Mouse (Mus musculus) CH12.LX (cell line): ENCODE data around the gene Acot7. TPM values are rescaled to one million over a fixed set of nuclear protein-coding genes. Genes with fewer than 3 reads are reported as not detected.

Experiments
- DNase-seq: peaks from one replicate; pipeline ENCODE4 v3.0.0-alpha.2; 2013; ENCODE audit errors: extremely low read depth
- H3K27ac ChIP-seq: 2 replicates; pipeline ENCODE4 v1.5.1; 2012; ENCODE audit warnings: low read depth, mild to moderate bottlenecking, control low read depth, moderate library complexity; ENCODE audit not compliant: insufficient read depth
- H3K27me3 ChIP-seq: replicated peaks from 2 replicates; pipeline ENCODE3; 2012; ENCODE audit warnings: inconsistent platforms
- H3K36me3 ChIP-seq, 2 experiments: replicated peaks in 1 of 2; 2 replicates each; pipeline versions ENCODE3 to v1.6.1; 2012; ENCODE audit warnings: inconsistent platforms in 1 of 2, low read length in 1 of 2, mild to moderate bottlenecking in 1 of 2, mixed read lengths in 1 of 2, moderate library complexity in 1 of 2; ENCODE audit not compliant: control insufficient read depth in 1 of 2, insufficient read depth in 1 of 2
- H3K4me1 ChIP-seq, 2 experiments: 2 replicates each; pipeline ENCODE4 v1.6.1; 2012; ENCODE audit warnings: inconsistent platforms in 1 of 2, moderate library complexity in 1 of 2; ENCODE audit not compliant: insufficient read depth in 2 of 2, control insufficient read depth in 1 of 2
- H3K4me2 ChIP-seq: 2 replicates; pipeline ENCODE4 v1.6.1; 2012; ENCODE audit warnings: low read depth, mild to moderate bottlenecking, control low read depth; ENCODE audit not compliant: poor library complexity, insufficient read depth, severe bottlenecking
- H3K4me3 ChIP-seq, 3 experiments: fragments of 150-350 bp in 1 of 3; sonication (generic) in 1 of 3; replicated peaks in 1 of 3; 2 replicates each; pipeline versions ENCODE3 to v1.5.1; 2011 to 2012; ENCODE audit warnings: low read depth in 2 of 3, low read length in 2 of 3, mild to moderate bottlenecking in 2 of 3, moderate library complexity in 2 of 3, control low read depth in 1 of 3, improper control_type of control experiment in 1 of 3, inconsistent platforms in 1 of 3, mixed read lengths in 1 of 3; ENCODE audit not compliant: poor library complexity in 1 of 3
- H3K79me2 ChIP-seq: replicated peaks from 2 replicates; pipeline ENCODE4 v1.6.1; 2012; ENCODE audit warnings: mild to moderate bottlenecking, moderate library complexity; ENCODE audit not compliant: control insufficient read depth, poor library complexity, insufficient read depth, severe bottlenecking; ENCODE audit errors: extremely low read depth
- H3K9ac ChIP-seq: 2 replicates; pipeline ENCODE4 v1.6.1; 2012; ENCODE audit warnings: low read depth, mild to moderate bottlenecking, control low read depth, moderate library complexity; ENCODE audit not compliant: insufficient read depth
- H3K9me3 ChIP-seq: replicated peaks from 2 replicates; pipeline ENCODE3; 2012; ENCODE audit warnings: low read length, inconsistent platforms, mixed read lengths
- BHLHE40 ChIP-seq: IDR thresholded peaks from 2 replicates; pipeline ENCODE4 v1.6.1; 2011; ENCODE audit warnings: mild to moderate bottlenecking, low read depth, low read length, improper control_type of control experiment
- CHD1 ChIP-seq: IDR thresholded peaks from 2 replicates; pipeline ENCODE4 v1.6.1; 2012; ENCODE audit warnings: low read depth, low read length, improper control_type of control experiment, inconsistent platforms
- CTCF ChIP-seq, 2 experiments: IDR thresholded peaks in 1 of 2; conservative IDR thresholded peaks in 1 of 2; 2 replicates each; pipeline ENCODE4 v1.5.1; 2011 to 2012; ENCODE audit warnings: low read depth in 2 of 2, low read length in 2 of 2, improper control_type of control experiment in 1 of 2, inconsistent platforms in 1 of 2, mild to moderate bottlenecking in 1 of 2, moderate library complexity in 1 of 2
- ELF1 ChIP-seq: IDR thresholded peaks from 2 replicates; pipeline ENCODE4 v1.6.1; 2014; ENCODE audit warnings: low read depth, mild to moderate bottlenecking, inconsistent platforms, low read length, improper control_type of control experiment
- JUND ChIP-seq: conservative IDR thresholded peaks from 2 replicates; pipeline ENCODE4 v1.6.1; 2011; ENCODE audit warnings: low read depth, low read length, improper control_type of control experiment
- MAX ChIP-seq: IDR thresholded peaks from 2 replicates; pipeline ENCODE4 v1.6.1; 2011; ENCODE audit warnings: low read length, improper control_type of control experiment
- MXI1 ChIP-seq: IDR thresholded peaks from 2 replicates; pipeline ENCODE4 v1.6.1; 2011; ENCODE audit warnings: mild to moderate bottlenecking, low read depth, low read length, improper control_type of control experiment
- RAD21 ChIP-seq: IDR thresholded peaks from 2 replicates; pipeline ENCODE4 v1.6.1; 2011; ENCODE audit warnings: low read depth, mild to moderate bottlenecking, low read length, improper control_type of control experiment, moderate library complexity
- SIN3A ChIP-seq: IDR thresholded peaks from 2 replicates; pipeline ENCODE4 v1.6.1; 2012; ENCODE audit warnings: low read length, improper control_type of control experiment, inconsistent platforms
- SMC3 ChIP-seq: IDR thresholded peaks from 2 replicates; pipeline ENCODE4 v1.6.1; 2011; ENCODE audit warnings: low read depth, low read length, improper control_type of control experiment
- TBP ChIP-seq: conservative IDR thresholded peaks from 2 replicates; pipeline ENCODE4 v1.6.1; 2011; ENCODE audit warnings: low read depth, low read length, improper control_type of control experiment
- ZMIZ1 ChIP-seq: IDR thresholded peaks from 2 replicates; pipeline ENCODE4 v1.6.1; 2012; ENCODE audit warnings: low read depth, mild to moderate bottlenecking, inconsistent platforms, low read length, improper control_type of control experiment
- ZNF384 ChIP-seq: IDR thresholded peaks from 2 replicates; pipeline ENCODE4 v1.6.1; 2012; ENCODE audit warnings: low read depth, low read length, improper control_type of control experiment, inconsistent platforms
- dilution Hi-C: fragments of 300-500 bp; cut with MboI; formaldehyde crosslinking; loops from 2 replicates; pipeline ENCODE4 v1.14.3; 2020; ENCODE audit warnings: low sequenced_read_pairs; ENCODE audit not compliant: extremely low pct_unique_long_range_greater_than_20kb, extremely low pct_ligation_motif_present
- in situ Hi-C: fragments of 300-500 bp; cut with MboI; formaldehyde crosslinking; loops from 3 replicates; pipeline ENCODE4 v1.14.3; 2019; ENCODE audit warnings: low sequenced_read_pairs, low pct_ligation_motif_present, low pct_unique_long_range_greater_than_20kb, mixed read lengths
- polyA plus RNA-seq: library from polyadenylated mRNA; unstranded; fragments of >175 nt; gene quantifications from 2 replicates; pipeline ENCODE4 v1.2.1, GENCODE M21; 2012; ENCODE audit warnings: low read depth; ENCODE audit not compliant: insufficient read length
- total RNA-seq, 2 experiments: library from RNA; depleted of rRNA; stranded (reverse); fragments of 300-350 nt in 1 of 2; fragments of >200 nt in 1 of 2; gene quantifications; 2 replicates each; pipeline ENCODE4 v1.2.3; 2012 to 2014

Acot7 gene
- total and polyA plus RNA-seq, 3 experiments, result 29.0 to 71.1 (median 61.6) TPM

DNA sequence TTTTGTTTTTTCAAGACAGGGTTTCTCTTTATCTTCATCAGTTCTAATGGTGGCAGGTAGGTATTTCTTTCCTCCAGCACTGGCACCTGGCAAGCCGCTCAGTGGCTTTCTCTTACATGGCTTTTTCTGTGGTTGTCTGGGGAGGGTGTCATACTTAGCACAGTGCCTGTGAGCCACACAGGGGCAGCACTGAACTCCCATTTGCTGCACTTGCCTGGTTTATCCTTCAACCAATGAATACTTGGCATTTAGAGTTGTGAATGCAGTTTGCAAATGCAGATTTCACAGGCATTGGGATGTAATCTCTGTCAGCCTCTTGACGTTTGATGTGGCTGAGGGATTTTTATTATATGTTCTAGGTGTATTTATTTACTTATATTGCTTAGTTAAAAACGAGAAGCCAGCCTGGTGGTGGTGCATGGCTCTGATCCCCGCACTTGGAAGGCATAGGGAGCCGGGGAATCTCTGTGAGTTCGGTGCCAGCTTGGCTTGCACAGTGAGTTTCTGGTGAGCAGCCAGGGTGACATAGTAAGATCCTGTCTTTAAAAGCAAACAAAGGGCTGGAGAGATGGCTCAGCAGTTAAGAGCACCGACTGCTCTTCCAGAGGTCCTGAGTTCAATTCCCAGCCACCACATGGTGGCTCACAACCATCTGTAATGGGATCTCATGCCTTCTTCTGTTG lies 6.6 kb downstream of the Acot7 start:
- TF ChIP-seq RAD21 (peak; percentile 16), ELF1 (no peak), BHLHE40 (no peak), SMC3 (peak; percentile 25), CTCF (conservative IDR thresholded peaks at IDR 0.05 in 1 of 2, IDR thresholded peaks at IDR 0.05 in 1 of 2; ENCODE audit: low read depth in 2 of 2, low read length in 2 of 2) (peak in 1 of 2 experiments; percentile 45; a peak in 2 of 4 replicates)

DNA sequence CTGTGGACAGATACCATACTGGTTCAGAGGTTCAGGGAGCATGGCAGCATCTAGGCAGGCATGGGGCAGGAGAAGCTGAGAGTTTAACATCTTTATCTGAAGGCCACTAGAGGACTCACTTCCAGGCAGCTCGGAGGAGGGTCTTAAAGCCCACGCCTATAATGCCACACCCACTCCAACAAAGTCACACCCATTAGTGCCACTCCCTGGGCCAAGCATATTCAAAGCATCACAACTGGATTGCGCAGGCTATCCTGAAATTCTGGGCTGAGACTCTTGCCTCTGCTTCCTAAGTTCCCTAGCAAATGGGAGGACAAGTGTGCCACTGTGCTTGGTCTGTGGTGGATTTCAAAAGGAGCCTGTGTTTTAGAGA lies 7.2 kb downstream of the Acot7 start:
- DNase-seq, result peak; percentile 85
- H3K4me2 ChIP-seq, result peak overlapping the region; percentile 59
- peaks cover 4% of the 10 kb centered on the region for H3K9me3 ChIP-seq
- H3K4me3 ChIP-seq, result peak overlapping the region in 1 of 3 experiments; percentile 23
- no peaks in the 10 kb centered on the region for H3K27me3 ChIP-seq
- 0 out of 2 replicates have a peak, but pooled peaks cover 2% of the 10 kb centered on the region for H3K79me2 ChIP-seq
- H3K27ac ChIP-seq, result peak overlapping the region; percentile 34; the same call in 1 of the 2 replicates
- peaks cover 4 to 40% of the 10 kb centered on the region in 2 experiments for H3K36me3 ChIP-seq
- in situ Hi-C loops (no loop called here), dilution Hi-C loops (no loop called here)
- peaks cover 24 to 63% of the 10 kb centered on the region in 2 experiments for H3K4me1 ChIP-seq
- no peak overlapping the region for H3K9ac ChIP-seq
- peak; percentile 38 for TF ChIP-seq SMC3
- TF ChIP-seq SIN3A, result peak; percentile 66; the same call in 1 of the 2 replicates
- no peak for TF ChIP-seq ZNF384
- TF ChIP-seq MXI1, result peak; percentile 47; the same call in 1 of the 2 replicates
- TF ChIP-seq ELF1, result 0 out of 2 replicates have a peak, but pooled peaks have one; percentile 7
- 0 out of 2 replicates have a peak, but pooled peaks have one; percentile 19 for TF ChIP-seq TBP
- TF ChIP-seq ZMIZ1, result no peak
- no peak for TF ChIP-seq JUND
- peak; percentile 16 for TF ChIP-seq RAD21
- peak; percentile 14 to 65; a peak in 3 of 4 replicates for TF ChIP-seq CTCF (conservative IDR thresholded peaks at IDR 0.05 in 1 of 2, IDR thresholded peaks at IDR 0.05 in 1 of 2; ENCODE audit: low read depth in 2 of 2, low read length in 2 of 2)
- 0 out of 2 replicates have a peak, but pooled peaks have one; percentile 11 for TF ChIP-seq MAX
- no peak for TF ChIP-seq CHD1

More for the DNA sequence above, 6.6 kb downstream of the Acot7 start:
- Histone ChIP-seq H3K9me3 (peaks cover 4% of the 10 kb centered on the region), H3K27me3 (no peaks in the 10 kb centered on the region), H3K9ac (no peak overlapping the region), H3K79me2 (peaks cover 6% of the 10 kb centered on the region; the same call in 1 of the 2 replicates), H3K4me1 (peaks cover 20 to 63% of the 10 kb centered on the region in 2 experiments), H3K4me3 (no peak overlapping the region), H3K27ac (no peak overlapping the region), H3K36me3 (peaks cover 4 to 43% of the 10 kb centered on the region in 2 experiments), H3K4me2 (no peak overlapping the region)
- dilution Hi-C loops (no loop called here), in situ Hi-C loops (no loop called here)
- DNase-seq, result no peak
